ENCODE assay signal across 8 mouse cellular contexts in genomic region chr17:48001586-48002361, GRCm38 (mm10). TPM values are rescaled to one million over a fixed set of nuclear protein-coding genes. Genes with fewer than 3 reads are reported as not detected.
DNase-seq lines count a peak whose midpoint lies in the region; ATAC-seq and TF ChIP-seq lines count a peak whose summit lies in the region.

No protein-coding gene starts in this region.

- peak overlapping the region; percentile 88 for H3K27ac ChIP-seq in intestine, embryonic 15.5 days
- peak overlapping the region; percentile 69 for H3K27ac ChIP-seq in limb, embryonic 13.5 days
- peak overlapping the region; percentile 62 for H3K27ac ChIP-seq in midbrain, embryonic 13.5 days
- H3K27ac ChIP-seq in thymus, adult 2 months (ENCODE audit: control insufficient read depth, insufficient read depth, low read length) = peak overlapping the region; percentile 30

- no peaks in the 10 kb centered on the region for H3K27me3 ChIP-seq in intestine, embryonic 15.5 days (replicated peaks)
- peaks cover 8% of the 10 kb centered on the region; the same call in 1 of the 2 replicates for H3K27me3 ChIP-seq in limb, embryonic 13.5 days
- peaks cover 13% of the 10 kb centered on the region; the same call in 1 of the 2 replicates for H3K27me3 ChIP-seq in midbrain, embryonic 13.5 days
- no peaks in the 10 kb centered on the region for H3K27me3 ChIP-seq in thymus, adult 2 months (ENCODE audit: control insufficient read depth, insufficient read depth, low read length)

- 4% methylated on average over 21 of the region's 21 CpGs for WGBS in intestine, embryonic 15.5 days
- 5% methylated on average over 21 of the region's 21 CpGs for WGBS in limb, embryonic 13.5 days
- 6% methylated on average over 21 of the region's 21 CpGs for WGBS in midbrain, embryonic 13.5 days
- WGBS in thymus, adult 2 months = 2% methylated on average over 21 of the region's 21 CpGs

- no peaks in the 10 kb centered on the region for H3K9me3 ChIP-seq in intestine, embryonic 15.5 days
- H3K9me3 ChIP-seq in limb, embryonic 13.5 days = no peaks in the 10 kb centered on the region
- H3K9me3 ChIP-seq in midbrain, embryonic 13.5 days = no peaks in the 10 kb centered on the region

- H3K9ac ChIP-seq in intestine, embryonic 15.5 days = peak overlapping the region; percentile 26; the same call in 1 of the 2 replicates
- H3K9ac ChIP-seq in limb, embryonic 13.5 days = peak overlapping the region; percentile 48
- peak overlapping the region; percentile 52 for H3K9ac ChIP-seq in midbrain, embryonic 13.5 days (replicated peaks)

- H3K4me2 ChIP-seq in intestine, embryonic 15.5 days (replicated peaks) = peak overlapping the region; percentile 66
- peak overlapping the region; percentile 66 for H3K4me2 ChIP-seq in limb, embryonic 13.5 days (replicated peaks)
- peak overlapping the region; percentile 56 for H3K4me2 ChIP-seq in midbrain, embryonic 13.5 days (replicated peaks)

- no peaks in the 10 kb centered on the region for H3K36me3 ChIP-seq in intestine, embryonic 15.5 days
- H3K36me3 ChIP-seq in limb, embryonic 13.5 days = no peaks in the 10 kb centered on the region
- H3K36me3 ChIP-seq in midbrain, embryonic 13.5 days = no peaks in the 10 kb centered on the region
- no peaks in the 10 kb centered on the region for H3K36me3 ChIP-seq in thymus, adult 2 months (ENCODE audit: control insufficient read depth, insufficient read depth, low read length)

- DNase-seq in B cell, adult 2 months = peak; percentile 46 to 49
- DNase-seq in T-cell, adult 2 months (ENCODE audit: low spot score) = peak; percentile 59
- peak; percentile 41 to 47 for DNase-seq in cerebellum, postnatal 36 days
- DNase-seq in gonadal fat pad, adult 2 months (ENCODE audit: low read depth) = peak; percentile 84
- peak; percentile 66 for DNase-seq in thymus, adult 2 months

- ATAC-seq in intestine, embryonic 15.5 days = peak; percentile 87
- peak; percentile 88 for ATAC-seq in limb, embryonic 13.5 days (ENCODE audit: low FRiP score, low read depth)
- peak; percentile 95 for ATAC-seq in midbrain, embryonic 13.5 days

- no peak; the same call in 1 of the 2 replicates for TF ChIP-seq CTCF in thymus, adult 2 months (IDR thresholded peaks at IDR 0.05; ENCODE audit: borderline replicate concordance, control insufficient read depth, extremely low read depth, insufficient read depth, low read length, poor library complexity)

- peaks cover 58% of the 10 kb centered on the region for H3K4me1 ChIP-seq in intestine, embryonic 15.5 days (replicated peaks)
- peaks cover 45% of the 10 kb centered on the region for H3K4me1 ChIP-seq in limb, embryonic 13.5 days
- H3K4me1 ChIP-seq in midbrain, embryonic 13.5 days (replicated peaks) = peaks cover 25% of the 10 kb centered on the region
- peaks cover 21% of the 10 kb centered on the region for H3K4me1 ChIP-seq in thymus, adult 2 months (replicated peaks; ENCODE audit: control insufficient read depth, insufficient read depth, low read length)

- peak; percentile 30; the same call in 1 of the 2 replicates for TF ChIP-seq POLR2A in thymus, adult 2 months (IDR thresholded peaks at IDR 0.05; ENCODE audit: control insufficient read depth, extremely low read depth, insufficient read depth, low read length, poor library complexity)

- peak overlapping the region; percentile 24 for H3K4me3 ChIP-seq in intestine, embryonic 15.5 days (replicated peaks)
- H3K4me3 ChIP-seq in limb, embryonic 13.5 days = peak overlapping the region; percentile 36
- peak overlapping the region; percentile 37 for H3K4me3 ChIP-seq in midbrain, embryonic 13.5 days (replicated peaks)
- peak overlapping the region; percentile 54 for H3K4me3 ChIP-seq in thymus, adult 2 months (ENCODE audit: control insufficient read depth, insufficient read depth, low read length)

RNA-seq across cellular contexts. Expression of gene 1700122O11Rik, which starts 36.3 kb away (rescaled TPM):
- polyA plus RNA-seq in gonadal fat pad, adult 2 months (2012; rRNA removed) = not detected in 2 replicates
- polyA plus RNA-seq in intestine, embryonic 15.5 days (2015; fragmentation: Nextera tagmentation; extraction: Ambion mirVana) = not detected in 2 replicates
- polyA plus RNA-seq in limb, embryonic 13.5 days (2015; fragmentation: Nextera tagmentation; extraction: Ambion mirVana) = not detected in 2 replicates
- polyA plus RNA-seq in midbrain, embryonic 13.5 days (2015; fragmentation: Nextera tagmentation; extraction: Ambion mirVana) = not detected in 2 replicates
- polyA plus RNA-seq in thymus, adult 2 months (2012; rRNA removed) = not detected in 2 replicates

Comparison
In these comparisons a context has a peak if more than half of its experiments do, and no peak if none do; other contexts are left out.
1. Peak in every context shown above with its lines: DNase-seq, ATAC-seq, H3K4me3 ChIP-seq and H3K27ac ChIP-seq.
2. H3K27ac ChIP-seq: peak in every context shown above with its lines; median percentile 88 in intestine, embryonic 15.5 days; 69 in limb, embryonic 13.5 days; 62 in midbrain, embryonic 13.5 days; 30 in thymus, adult 2 months.